Mouse (Mus musculus) cerebellum, adult 11-12 months (tissue): ENCODE data around the gene Kdm5b.

Source experiments
- DNase-seq: peaks from one replicate; pipeline ENCODE4 v3.0.0; 2022

The Kdm5b gene

GRCm38 (mm10) chr1:134551869-134552268, 8.1 kb upstream of the Kdm5b start:
- no peak for DNase-seq

GRCm38 (mm10) chr1:134552396-134552795, 7.6 kb upstream of the Kdm5b start:
- no peak for DNase-seq

GRCm38 (mm10) chr1:134555240-134555870, 4.6 kb upstream of the Kdm5b start:
- DNase-seq, result peak; percentile 28

- no peak for DNase-seq
Observed at GRCm38 (mm10) chr1:134555871-134556670, 3.9 kb upstream of the Kdm5b start.

GRCm38 (mm10) chr1:134556671-134557218, 3.2 kb upstream of the Kdm5b start:
- DNase-seq, result peak; percentile 97

GRCm38 (mm10) chr1:134558511-134558910, 1.5 kb upstream of the Kdm5b start:
- DNase-seq, result no peak

- no peak for DNase-seq
Observed at GRCm38 (mm10) chr1:134559226-134559625, 745 bp upstream of the Kdm5b start.

- DNase-seq, result no peak
Observed at GRCm38 (mm10) chr1:134560396-134560795, 425 bp downstream of the Kdm5b start.

- DNase-seq, result peak; percentile 54
Observed at GRCm38 (mm10) chr1:134560801-134561769, 1.1 kb downstream of the Kdm5b start.

- DNase-seq, result no peak
Observed at GRCm38 (mm10) chr1:134561770-134562143, 1.8 kb downstream of the Kdm5b start.

- no peak for DNase-seq
Observed at GRCm38 (mm10) chr1:134562457-134562856, 2.5 kb downstream of the Kdm5b start.

GRCm38 (mm10) chr1:134563726-134564125, 3.8 kb downstream of the Kdm5b start:
- DNase-seq, result no peak

GRCm38 (mm10) chr1:134567511-134567910, 7.5 kb downstream of the Kdm5b start:
- DNase-seq, result no peak

- no peak for DNase-seq
Observed at GRCm38 (mm10) chr1:134570171-134570570, 10.2 kb downstream of the Kdm5b start.

GRCm38 (mm10) chr1:134570631-134571030, 10.7 kb downstream of the Kdm5b start:
- DNase-seq, result no peak

- DNase-seq, result no peak
Observed at GRCm38 (mm10) chr1:134573300-134573931, 13.4 kb downstream of the Kdm5b start.

- no peak for DNase-seq
Observed at GRCm38 (mm10) chr1:134573932-134574315, 14.0 kb downstream of the Kdm5b start.

- DNase-seq, result no peak
Observed at GRCm38 (mm10) chr1:134577384-134578120, 17.6 kb downstream of the Kdm5b start.

- DNase-seq, result no peak
Observed at GRCm38 (mm10) chr1:134580796-134581195, 20.8 kb downstream of the Kdm5b start.

GRCm38 (mm10) chr1:134583560-134583959, 23.6 kb downstream of the Kdm5b start:
- DNase-seq, result no peak

- DNase-seq, result no peak
Observed at GRCm38 (mm10) chr1:134589676-134590075, 29.7 kb downstream of the Kdm5b start.

- DNase-seq, result no peak
Observed at GRCm38 (mm10) chr1:134591773-134592172, 31.8 kb downstream of the Kdm5b start.
